Mouse (Mus musculus): Measurements from ENCODE around the gene Dennd1a. TPM values are rescaled to one million over a fixed set of nuclear protein-coding genes. Genes with fewer than 3 reads are reported as not detected.

The Dennd1a gene
- total RNA-seq, 2 experiments from 2014 or later: 69.9 to 77.0 TPM

GRCm38 (mm10) chr2:38074495-38074894 lies 212.7 kb downstream of the Dennd1a start:
- intact Hi-C loops (cut with DNase I): no loop called here
- DNase-seq (ENCODE audit: low spot score in 2 of 2): no peak

- intact Hi-C loops (cut with DNase I): no loop called here
- no peak for DNase-seq (ENCODE audit: low spot score in 2 of 2)
These were observed 215.1 kb downstream of the Dennd1a start for GRCm38 (mm10) chr2:38072061-38072460.

- no peak for DNase-seq (ENCODE audit: low spot score in 2 of 2)
- intact Hi-C loops (cut with DNase I): no loop called here
These were observed 219.0 kb downstream of the Dennd1a start for GRCm38 (mm10) chr2:38068171-38068572.

- DNase-seq (ENCODE audit: low spot score in 2 of 2): no peak
- intact Hi-C loops (cut with DNase I): no loop called here
These were observed 221.3 kb downstream of the Dennd1a start for GRCm38 (mm10) chr2:38065914-38066313.

- intact Hi-C loops (cut with DNase I): no loop called here
- DNase-seq (ENCODE audit: low spot score in 2 of 2): no peak
These were observed 222.9 kb downstream of the Dennd1a start for GRCm38 (mm10) chr2:38064266-38064665.

- no peak for DNase-seq (ENCODE audit: low spot score in 2 of 2)
- intact Hi-C loops (cut with DNase I): no loop called here
These were observed 225.0 kb downstream of the Dennd1a start for GRCm38 (mm10) chr2:38062156-38062555.

- intact Hi-C loops (cut with DNase I): no loop called here
- DNase-seq (ENCODE audit: low spot score in 2 of 2): no peak
These were observed 225.7 kb downstream of the Dennd1a start for GRCm38 (mm10) chr2:38061474-38061873.

GRCm38 (mm10) chr2:38052440-38052839 lies 234.8 kb downstream of the Dennd1a start:
- intact Hi-C loops (cut with DNase I): no loop called here
- no peak for DNase-seq (ENCODE audit: low spot score in 2 of 2)

GRCm38 (mm10) chr2:38051485-38052085 lies 235.6 kb downstream of the Dennd1a start:
- intact Hi-C loops (cut with DNase I): no loop called here
- no peak for DNase-seq (ENCODE audit: low spot score in 2 of 2)

- intact Hi-C loops (cut with DNase I): no loop called here
These were observed 238.2 kb downstream of the Dennd1a start for GRCm38 (mm10) chr2:38048996-38049395.

GRCm38 (mm10) chr2:38045286-38045685 lies 241.9 kb downstream of the Dennd1a start:
- DNase-seq (ENCODE audit: low spot score in 2 of 2): no peak
- intact Hi-C loops (cut with DNase I): no loop called here

More at GRCm38 (mm10) chr2:38048996-38049395, 238.2 kb downstream of the Dennd1a start:
- no peak for DNase-seq (ENCODE audit: low spot score in 2 of 2)

GRCm38 (mm10) chr2:38040845-38041244 lies 246.3 kb downstream of the Dennd1a start:
- DNase-seq (ENCODE audit: low spot score in 2 of 2): no peak
- intact Hi-C loops (cut with DNase I): no loop called here

- no peak for DNase-seq (ENCODE audit: low spot score in 2 of 2)
- intact Hi-C loops (cut with DNase I): no loop called here
These were observed 247.6 kb downstream of the Dennd1a start for GRCm38 (mm10) chr2:38039621-38040020.

- no peak for DNase-seq (ENCODE audit: low spot score in 2 of 2)
- intact Hi-C loops (cut with DNase I): no loop called here
These were observed 258.9 kb downstream of the Dennd1a start for GRCm38 (mm10) chr2:38028317-38028716.

- intact Hi-C loops (cut with DNase I): no loop called here
- DNase-seq (ENCODE audit: low spot score in 2 of 2): no peak
These were observed 261.6 kb downstream of the Dennd1a start for GRCm38 (mm10) chr2:38025615-38026014.

- DNase-seq (ENCODE audit: low spot score in 2 of 2): peak; percentile 28 to 60
- intact Hi-C loops (cut with DNase I): loop anchor here (2.0 kb wide), 1 partner anchor 59 kb away; no protein-coding TSS in a partner anchor
These were observed 263.5 kb downstream of the Dennd1a start for GRCm38 (mm10) chr2:38023741-38024130.

GRCm38 (mm10) chr2:38023054-38023740 lies 264.0 kb downstream of the Dennd1a start:
- DNase-seq (ENCODE audit: low spot score in 2 of 2): peak; percentile 36 to 86
- intact Hi-C loops (cut with DNase I): loop anchor here (2.0 kb wide), 1 partner anchor 58 kb away; no protein-coding TSS in a partner anchor

GRCm38 (mm10) chr2:38021166-38021565 lies 266.0 kb downstream of the Dennd1a start:
- no peak for DNase-seq (ENCODE audit: low spot score in 2 of 2)
- intact Hi-C loops (cut with DNase I): no loop called here

GRCm38 (mm10) chr2:38014702-38015101 lies 272.5 kb downstream of the Dennd1a start:
- no peak for DNase-seq (ENCODE audit: low spot score in 2 of 2)
- intact Hi-C loops (cut with DNase I): no loop called here

GRCm38 (mm10) chr2:38013839-38014365 lies 273.3 kb downstream of the Dennd1a start:
- intact Hi-C loops (cut with DNase I): no loop called here
- peak; percentile 51 to 61 for DNase-seq (ENCODE audit: low spot score in 2 of 2)

- intact Hi-C loops (cut with DNase I): no loop called here
- DNase-seq (ENCODE audit: low spot score in 2 of 2): no peak
These were observed 280.0 kb downstream of the Dennd1a start for GRCm38 (mm10) chr2:38007238-38007637.
